Mouse (Mus musculus): ENCODE results near the gene Ablim1.
A peak's percentile ranks its signal among the peaks of the same experiment; 100 is the strongest.

Gene Ablim1

GRCm38 (mm10) chr19:56992978-56993545 is 321.7 kb downstream of the Ablim1 start:
- no peak for DNase-seq (ENCODE audit: low read depth, low spot score)

- DNase-seq (ENCODE audit: low read depth, low spot score): peak; percentile 29
Observed at GRCm38 (mm10) chr19:56990367-56991111, 324.2 kb downstream of the Ablim1 start.

DNA sequence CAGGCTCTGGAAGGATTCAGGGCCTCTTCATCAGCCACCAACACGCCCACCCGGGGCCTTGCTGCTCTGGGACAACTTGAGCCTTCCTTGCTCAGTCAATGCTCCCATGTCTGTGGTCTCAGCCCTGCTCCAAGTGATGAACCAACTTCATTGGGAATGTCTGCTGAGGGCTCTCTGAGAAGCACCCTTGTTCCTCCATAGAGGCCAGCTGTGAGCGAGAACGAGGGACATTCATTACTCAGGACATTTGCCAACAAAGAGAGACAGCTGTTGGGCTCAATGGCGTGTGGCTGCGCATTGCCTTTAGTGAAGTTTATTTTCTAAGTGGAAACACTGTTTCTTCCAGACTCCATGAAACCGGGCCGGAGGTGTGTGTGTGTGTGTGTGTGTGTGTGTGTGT is 325.5 kb downstream of the Ablim1 start:
- no peak for DNase-seq (ENCODE audit: low read depth, low spot score)

GRCm38 (mm10) chr19:56984229-56984628 is 330.5 kb downstream of the Ablim1 start:
- no peak for DNase-seq (ENCODE audit: low read depth, low spot score)

DNA sequence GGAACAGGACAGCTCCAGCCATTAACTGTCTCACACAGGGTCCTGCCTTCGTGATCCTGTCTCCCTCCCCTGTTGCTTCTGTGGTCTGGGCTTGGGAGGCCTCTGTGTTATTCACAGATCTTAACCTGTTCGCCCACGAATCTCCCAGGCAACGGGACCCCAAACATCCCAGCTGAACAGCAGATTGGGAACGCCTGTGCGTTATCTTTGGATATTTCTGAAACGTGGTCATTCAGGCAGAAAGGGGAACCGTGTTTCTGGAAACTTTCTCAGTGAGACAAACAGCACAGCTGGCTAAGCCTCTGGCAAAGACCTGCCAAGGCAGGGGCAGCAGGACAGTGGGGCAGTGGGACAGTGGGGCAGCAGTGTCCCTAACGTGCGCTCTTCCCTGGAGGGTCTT is 331.0 kb downstream of the Ablim1 start:
- no peak for DNase-seq (ENCODE audit: low read depth, low spot score)
